Mouse (Mus musculus): ENCODE measurements around the gene Efs.

Gene Efs

GRCm38 (mm10) chr14:54866936-54867335 lies 59.0 kb downstream of the Efs start:
- DNase-seq, result peak; percentile 37

Measured in right cerebral cortex, postnatal 4 days (tissue).